Mouse (Mus musculus) ES-E14 (cell line): ENCODE results near the gene Zfp398.

Experiments
- CHD2 ChIP-seq: IDR thresholded peaks from 2 replicates; pipeline ENCODE4 v1.6.1; 2014; ENCODE audit warnings: mild to moderate bottlenecking, low read depth, low read length, inconsistent platforms
- HCFC1 ChIP-seq: IDR thresholded peaks from 2 replicates; pipeline ENCODE4 v1.6.1; 2012; ENCODE audit warnings: low read length, inconsistent platforms, borderline replicate concordance; ENCODE audit not compliant: insufficient read depth
- MAFK ChIP-seq: IDR thresholded peaks from 2 replicates; pipeline ENCODE4 v1.6.1; 2014; ENCODE audit warnings: mild to moderate bottlenecking, low read depth, low read length, inconsistent platforms; ENCODE audit not compliant: insufficient read depth
- ZC3H11A ChIP-seq: IDR thresholded peaks from 2 replicates; pipeline ENCODE4 v1.6.1; 2012; ENCODE audit warnings: low read depth, mild to moderate bottlenecking, inconsistent platforms, low read length, borderline replicate concordance
- ZNF384 ChIP-seq: IDR thresholded peaks from 2 replicates; pipeline ENCODE4 v1.6.1; 2012; ENCODE audit warnings: low read depth, low read length, inconsistent platforms

GRCm38 (mm10) chr6:47841077-47841476, 5.6 kb downstream of the Zfp398 start:
- TF ChIP-seq MAFK (no peak), ZNF384 (no peak), ZC3H11A (no peak), CHD2 (no peak), HCFC1 (no peak)
